Mouse (Mus musculus): ENCODE results near the gene Piga. TPM values are rescaled to one million over a fixed set of nuclear protein-coding genes. Genes with fewer than 3 reads are reported as not detected.

Gene Piga
- polyA plus RNA-seq, 1 experiment = not detected

DNA sequence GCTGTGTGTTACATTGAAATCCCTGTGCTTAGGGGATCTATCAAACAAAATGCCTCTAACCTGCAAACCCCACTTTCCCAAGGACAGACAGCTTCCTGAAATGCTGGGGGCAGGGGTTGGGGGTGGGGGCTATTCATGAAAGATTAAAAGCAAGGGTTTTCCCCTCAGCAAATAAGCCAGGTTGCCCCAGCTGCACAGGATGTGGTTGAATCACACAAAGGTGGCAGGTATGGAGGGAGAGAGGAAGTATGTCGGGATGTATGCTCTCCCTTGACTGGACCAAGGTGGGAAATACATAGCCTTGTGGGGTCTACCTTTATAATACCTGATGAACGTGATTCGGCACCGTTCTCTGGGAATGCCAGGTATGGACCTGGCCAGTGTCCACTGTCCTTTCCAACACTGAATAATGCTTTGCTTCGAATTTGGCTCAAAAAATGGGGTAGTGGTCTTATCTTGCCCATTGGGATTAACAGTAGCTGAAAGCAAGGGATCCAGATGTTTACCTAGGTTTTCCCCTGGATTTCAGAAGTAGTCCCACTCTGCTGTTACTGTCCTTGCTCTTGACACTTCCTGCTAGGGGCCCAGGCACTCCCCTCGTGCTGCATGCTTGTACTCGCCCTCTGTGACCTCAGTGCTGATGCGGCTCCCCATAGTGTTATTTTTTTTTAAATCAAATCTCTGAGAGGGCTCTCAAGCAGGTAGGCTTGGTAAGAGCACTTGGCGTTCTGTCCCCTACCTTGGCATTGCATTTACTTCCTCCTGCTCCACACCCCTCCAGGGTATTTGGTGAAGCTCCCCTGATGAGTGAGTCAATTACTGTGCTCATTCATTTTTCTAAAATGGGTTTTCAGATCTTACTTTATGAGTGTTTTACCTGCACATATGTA, 13.2 kb upstream of the Piga start:
- TF ChIP-seq CTCF (IDR thresholded peaks at IDR 0.05; ENCODE audit: insufficient read depth, low read depth, low read length) (no peak), POLR2A (IDR thresholded peaks at IDR 0.05; ENCODE audit: insufficient read depth, low read depth, low read length) (no peak)
- 83% methylated on average over 9 of the region's 9 CpGs for WGBS

DNA sequence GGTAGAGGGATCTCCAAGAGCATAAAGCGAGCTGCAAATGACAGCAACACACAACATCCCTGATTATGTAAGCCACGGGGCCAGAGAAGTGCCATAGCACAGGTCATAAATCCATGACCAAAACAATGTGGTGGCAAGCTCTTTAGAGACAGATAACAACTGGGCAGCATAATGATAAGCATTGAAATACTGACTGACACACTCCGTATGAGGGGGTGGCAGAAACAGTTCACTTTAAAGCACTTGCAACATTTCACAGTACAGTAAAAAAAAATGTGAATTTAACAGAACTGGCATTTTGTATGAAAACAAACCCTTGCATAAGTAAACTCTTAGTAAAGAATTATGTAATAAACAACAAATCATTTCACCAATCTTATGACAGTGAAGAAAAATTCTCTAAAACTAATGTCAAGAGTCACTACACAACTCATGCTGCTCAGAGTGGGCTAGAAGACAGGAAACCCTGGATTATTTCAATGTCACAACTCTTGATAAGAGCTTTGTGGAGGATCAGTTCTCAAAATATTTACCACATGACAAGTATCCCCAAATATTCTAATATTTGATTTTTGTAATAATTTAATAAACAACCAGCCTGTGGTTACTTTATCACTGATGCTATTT, 11.2 kb upstream of the Piga start:
- TF ChIP-seq POLR2A (IDR thresholded peaks at IDR 0.05; ENCODE audit: insufficient read depth, low read depth, low read length) = no peak
- no peak for TF ChIP-seq CTCF (IDR thresholded peaks at IDR 0.05; ENCODE audit: insufficient read depth, low read depth, low read length)
- WGBS = 88% methylated on average over 3 of the region's 3 CpGs
- Histone ChIP-seq H3K4me1 (ENCODE audit: control insufficient read depth, insufficient read depth, low read length) (no peaks in the 10 kb centered on the region), H3K27ac (ENCODE audit: insufficient read depth, low read depth, low read length) (no peak overlapping the region), H3K4me3 (ENCODE audit: insufficient read depth, low read depth, low read length) (no peak overlapping the region)

More for the DNA sequence above, 13.2 kb upstream of the Piga start:
- Histone ChIP-seq H3K27ac (ENCODE audit: insufficient read depth, low read depth, low read length) (no peak overlapping the region), H3K4me1 (ENCODE audit: control insufficient read depth, insufficient read depth, low read length) (no peaks in the 10 kb centered on the region), H3K4me3 (ENCODE audit: insufficient read depth, low read depth, low read length) (no peak overlapping the region)

DNA sequence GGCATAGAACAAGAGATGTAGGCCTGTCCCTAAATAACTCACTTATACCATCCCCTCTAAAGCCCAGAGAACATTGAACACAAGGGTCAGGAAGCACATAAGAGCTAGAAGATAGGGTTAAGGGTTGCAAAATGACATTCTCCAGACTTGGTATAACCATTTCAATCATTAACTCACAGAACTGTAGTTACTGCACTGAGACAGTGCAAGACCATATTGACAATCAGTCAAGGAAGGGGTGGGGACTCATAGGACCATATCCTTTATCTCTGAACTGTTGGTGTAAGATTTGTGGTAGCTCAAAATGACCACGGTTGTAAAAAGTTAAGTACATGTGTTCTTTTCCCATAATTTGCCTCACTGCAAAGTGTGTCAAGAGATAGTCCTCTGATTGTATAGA, 9.0 kb upstream of the Piga start:
- TF ChIP-seq CTCF (IDR thresholded peaks at IDR 0.05; ENCODE audit: insufficient read depth, low read depth, low read length) (no peak), POLR2A (IDR thresholded peaks at IDR 0.05; ENCODE audit: insufficient read depth, low read depth, low read length) (no peak)
- Histone ChIP-seq H3K27ac (ENCODE audit: insufficient read depth, low read depth, low read length) (no peak overlapping the region), H3K4me3 (ENCODE audit: insufficient read depth, low read depth, low read length) (no peak overlapping the region), H3K4me1 (ENCODE audit: control insufficient read depth, insufficient read depth, low read length) (no peaks in the 10 kb centered on the region)
- 88% methylated on average over 1 of the region's 1 CpGs for WGBS

DNA sequence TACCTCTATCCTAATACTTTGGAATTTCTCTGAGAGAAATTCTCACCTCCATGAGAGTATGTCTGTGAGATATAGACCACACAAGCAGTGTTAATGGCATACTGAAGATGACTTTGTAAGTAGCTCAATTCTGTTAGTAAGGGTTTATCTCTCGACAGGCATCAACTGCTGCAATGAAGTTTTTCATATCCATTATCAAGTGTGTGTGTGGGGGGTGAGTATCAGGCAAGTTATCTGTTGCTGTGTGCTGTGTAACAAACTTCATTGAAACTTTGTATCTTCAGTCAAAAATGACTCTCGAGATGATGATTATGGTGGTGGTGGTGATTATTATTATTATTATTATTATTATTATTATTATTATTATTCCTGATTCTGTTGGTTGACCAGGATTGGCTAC, 2.8 kb upstream of the Piga start:
- TF ChIP-seq POLR2A (IDR thresholded peaks at IDR 0.05; ENCODE audit: insufficient read depth, low read depth, low read length) (no peak), CTCF (IDR thresholded peaks at IDR 0.05; ENCODE audit: insufficient read depth, low read depth, low read length) (no peak)
- 87% methylated on average over 2 of the region's 2 CpGs for WGBS

DNA sequence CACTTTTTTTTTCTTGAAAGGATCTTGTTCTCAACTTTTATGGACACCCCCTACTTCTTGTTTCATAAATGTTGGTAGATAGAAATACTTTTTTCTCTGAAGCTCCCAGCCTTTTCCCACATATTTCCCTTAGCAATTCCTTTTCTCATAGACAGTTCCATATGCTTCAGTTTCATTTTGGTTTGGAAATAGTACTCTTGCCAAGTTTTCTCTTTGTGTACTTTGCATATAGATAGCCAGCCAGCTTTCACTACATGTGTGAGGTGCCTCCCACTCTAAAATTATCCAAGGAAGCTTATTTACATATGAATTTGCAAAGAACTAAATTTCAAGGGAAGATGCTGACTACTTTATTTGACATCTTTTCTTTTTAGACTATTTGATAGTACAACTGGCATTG, 1.6 kb upstream of the Piga start:
- no peaks in the 10 kb centered on the region for H3K4me1 ChIP-seq (ENCODE audit: control insufficient read depth, insufficient read depth, low read length)
- no peak overlapping the region for H3K27ac ChIP-seq (ENCODE audit: insufficient read depth, low read depth, low read length)
- H3K4me3 ChIP-seq (ENCODE audit: insufficient read depth, low read depth, low read length) = no peak overlapping the region
- no peak for TF ChIP-seq CTCF (IDR thresholded peaks at IDR 0.05; ENCODE audit: insufficient read depth, low read depth, low read length)
- no peak for TF ChIP-seq POLR2A (IDR thresholded peaks at IDR 0.05; ENCODE audit: insufficient read depth, low read depth, low read length)

More for the DNA sequence above, 2.8 kb upstream of the Piga start:
- Histone ChIP-seq H3K4me1 (ENCODE audit: control insufficient read depth, insufficient read depth, low read length) (no peaks in the 10 kb centered on the region), H3K27ac (ENCODE audit: insufficient read depth, low read depth, low read length) (no peak overlapping the region), H3K4me3 (ENCODE audit: insufficient read depth, low read depth, low read length) (no peak overlapping the region)

DNA sequence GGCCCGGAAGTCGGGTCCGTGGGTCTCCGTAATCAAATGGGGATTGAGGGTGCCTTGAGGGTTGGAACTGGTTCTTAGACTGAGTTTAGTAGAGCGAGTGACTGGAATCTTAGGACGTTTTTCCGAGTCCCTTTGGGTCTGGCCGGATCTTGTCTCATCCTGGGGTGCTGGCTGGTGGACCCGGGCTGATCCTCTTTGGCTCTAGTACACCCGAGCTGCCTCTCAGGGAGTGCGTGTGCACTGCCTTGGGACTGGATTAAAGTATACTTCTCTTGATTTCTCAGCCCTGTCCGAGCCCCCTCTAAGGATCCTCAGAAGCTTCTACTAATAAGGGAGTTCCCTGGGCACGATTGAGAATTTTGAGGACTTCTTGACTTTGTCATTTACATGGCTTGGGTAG, 368 bp downstream of the Piga start:
- H3K4me3 ChIP-seq (ENCODE audit: insufficient read depth, low read depth, low read length) = peak overlapping the region; percentile 92
- H3K4me1 ChIP-seq (ENCODE audit: control insufficient read depth, insufficient read depth, low read length) = no peaks in the 10 kb centered on the region
- whole genome bisulfite sequencing = 21% methylated on average over 13 of the region's 13 CpGs
- H3K27ac ChIP-seq (ENCODE audit: insufficient read depth, low read depth, low read length) = 0 out of 2 replicates have a peak overlapping the region, but pooled peaks have one; percentile 64
- TF ChIP-seq POLR2A (IDR thresholded peaks at IDR 0.05; ENCODE audit: insufficient read depth, low read depth, low read length) (no peak), CTCF (IDR thresholded peaks at IDR 0.05; ENCODE audit: insufficient read depth, low read depth, low read length) (no peak)

DNA sequence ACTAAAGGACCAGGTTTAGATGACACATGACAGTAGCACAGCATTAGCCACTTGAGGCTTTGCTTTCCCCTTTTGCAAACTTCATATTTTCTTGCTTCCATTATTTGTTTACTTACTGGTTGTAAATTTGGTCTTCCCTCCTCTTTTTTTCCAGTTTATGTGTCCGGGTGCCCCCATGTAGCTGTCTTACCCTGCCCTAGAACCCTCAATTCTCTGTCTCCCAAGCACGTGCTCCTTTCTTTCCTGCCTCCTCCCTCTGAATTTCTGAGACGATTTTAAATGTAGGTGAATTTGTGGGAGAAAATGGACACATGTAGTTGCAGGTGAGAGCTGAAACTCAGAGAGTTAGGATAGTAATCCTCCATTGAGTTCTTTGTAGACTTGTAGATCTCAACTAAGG, 931 bp downstream of the Piga start:
- WGBS = 44% methylated on average over 3 of the region's 3 CpGs
- no peak overlapping the region for H3K27ac ChIP-seq (ENCODE audit: insufficient read depth, low read depth, low read length)
- no peaks in the 10 kb centered on the region for H3K4me1 ChIP-seq (ENCODE audit: control insufficient read depth, insufficient read depth, low read length)
- no peak overlapping the region for H3K4me3 ChIP-seq (ENCODE audit: insufficient read depth, low read depth, low read length)
- TF ChIP-seq POLR2A (IDR thresholded peaks at IDR 0.05; ENCODE audit: insufficient read depth, low read depth, low read length) = no peak
- no peak for TF ChIP-seq CTCF (IDR thresholded peaks at IDR 0.05; ENCODE audit: insufficient read depth, low read depth, low read length)

DNA sequence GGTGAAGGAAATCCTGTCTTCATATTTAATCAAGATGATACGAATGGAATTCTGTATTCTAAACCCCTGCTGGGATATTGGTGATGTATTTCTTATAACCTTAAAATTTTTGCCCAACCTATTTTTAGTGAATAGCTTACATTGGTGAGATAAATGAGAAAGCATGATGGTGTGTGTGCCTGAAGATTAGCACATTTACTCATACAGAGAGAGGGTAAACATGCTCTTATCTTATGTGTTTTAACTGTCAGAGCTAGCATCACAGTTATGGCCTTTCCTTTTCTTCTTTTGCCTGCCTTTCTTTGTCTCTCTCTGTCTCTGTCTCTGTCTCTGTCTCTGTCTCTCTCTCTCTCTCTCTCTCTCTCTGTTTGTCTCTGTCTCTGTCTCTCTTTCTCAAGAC, 5.2 kb downstream of the Piga start:
- Histone ChIP-seq H3K4me3 (ENCODE audit: insufficient read depth, low read depth, low read length) (no peak overlapping the region), H3K27ac (ENCODE audit: insufficient read depth, low read depth, low read length) (no peak overlapping the region), H3K4me1 (ENCODE audit: control insufficient read depth, insufficient read depth, low read length) (no peaks in the 10 kb centered on the region)
- no peak for TF ChIP-seq CTCF (IDR thresholded peaks at IDR 0.05; ENCODE audit: insufficient read depth, low read depth, low read length)
- no peak for TF ChIP-seq POLR2A (IDR thresholded peaks at IDR 0.05; ENCODE audit: insufficient read depth, low read depth, low read length)
- 83% methylated on average over 1 of the region's 1 CpGs for WGBS

DNA sequence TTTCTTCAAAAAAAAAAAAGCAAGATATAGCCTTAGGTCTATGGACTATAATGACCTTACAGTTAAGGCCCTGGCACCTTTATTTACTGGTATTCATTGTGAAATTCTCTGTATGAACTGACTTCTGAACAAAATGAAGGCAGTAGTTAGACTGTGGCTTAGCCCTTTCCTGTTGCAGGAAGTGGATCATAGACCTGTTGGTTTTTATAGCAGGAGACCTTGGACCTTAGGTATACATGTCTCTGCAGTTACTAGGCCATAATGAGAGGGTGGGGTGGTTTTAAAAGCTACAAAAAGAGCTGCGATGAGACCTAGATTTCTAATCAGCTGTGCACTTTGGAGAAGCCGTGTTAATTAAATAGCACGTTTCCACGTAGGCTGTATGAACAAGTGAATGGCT, 7.7 kb downstream of the Piga start:
- no peaks in the 10 kb centered on the region for H3K4me1 ChIP-seq (ENCODE audit: control insufficient read depth, insufficient read depth, low read length)
- TF ChIP-seq CTCF (IDR thresholded peaks at IDR 0.05; ENCODE audit: insufficient read depth, low read depth, low read length) (no peak), POLR2A (IDR thresholded peaks at IDR 0.05; ENCODE audit: insufficient read depth, low read depth, low read length) (no peak)
- no peak overlapping the region for H3K27ac ChIP-seq (ENCODE audit: insufficient read depth, low read depth, low read length)
- H3K4me3 ChIP-seq (ENCODE audit: insufficient read depth, low read depth, low read length) = no peak overlapping the region
- WGBS = 71% methylated on average over 4 of the region's 4 CpGs

Data from olfactory bulb, adult 2 months (tissue).